Mouse (Mus musculus) activated CD4-positive, CD25-positive, alpha-beta regulatory T cell, adult 4 months (primary cell): Measurements from ENCODE around the gene Dhfr. TPM values are rescaled to one million over a fixed set of nuclear protein-coding genes. Genes with fewer than 3 reads are reported as not detected.
A peak's percentile ranks its signal among the peaks of the same experiment; 100 is the strongest.

Source experiments
- ATAC-seq: one replicate; pipeline ENCODE4 v1.8.0; 2017
- polyA plus RNA-seq, 2 experiments: library from polyadenylated mRNA; unstranded; fragments of 100-300 nt; shearing (Covaris generic); gene quantifications; one replicate each; pipeline ENCODE4 v1.2.1; 2017

The Dhfr gene
- polyA plus RNA-seq, 2 experiments from 2014 or later: 3.8 to 6.3 TPM

DNA sequence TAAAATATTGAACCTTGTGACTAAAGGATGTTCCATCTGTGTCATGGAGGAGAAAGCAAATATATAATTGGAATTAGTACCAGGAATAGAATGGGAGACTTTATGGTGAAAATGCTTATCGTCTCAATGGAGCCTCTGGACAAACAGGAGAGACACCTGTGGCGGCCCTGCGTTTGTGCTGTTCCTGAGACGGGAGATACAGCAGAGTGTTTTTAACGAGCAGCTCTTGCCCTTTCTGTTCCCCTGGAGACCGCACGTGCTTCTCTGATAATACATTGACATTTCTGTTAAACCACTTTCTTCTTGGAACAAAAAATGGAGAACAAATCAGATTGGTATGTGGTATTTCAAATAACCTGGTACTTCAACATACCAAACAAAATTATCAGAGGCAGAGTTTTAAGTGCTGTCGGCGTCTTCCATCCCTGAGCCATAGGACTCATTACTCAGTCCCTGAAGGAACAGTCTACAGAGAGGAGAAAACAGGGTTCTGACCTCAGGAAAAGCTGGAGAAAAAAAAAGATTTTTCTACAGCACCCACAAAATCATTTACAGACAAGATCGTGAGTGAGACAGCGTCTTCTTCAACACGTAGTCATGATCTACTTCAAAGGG is 38.6 kb downstream of the Dhfr start:
- no peak for ATAC-seq

DNA sequence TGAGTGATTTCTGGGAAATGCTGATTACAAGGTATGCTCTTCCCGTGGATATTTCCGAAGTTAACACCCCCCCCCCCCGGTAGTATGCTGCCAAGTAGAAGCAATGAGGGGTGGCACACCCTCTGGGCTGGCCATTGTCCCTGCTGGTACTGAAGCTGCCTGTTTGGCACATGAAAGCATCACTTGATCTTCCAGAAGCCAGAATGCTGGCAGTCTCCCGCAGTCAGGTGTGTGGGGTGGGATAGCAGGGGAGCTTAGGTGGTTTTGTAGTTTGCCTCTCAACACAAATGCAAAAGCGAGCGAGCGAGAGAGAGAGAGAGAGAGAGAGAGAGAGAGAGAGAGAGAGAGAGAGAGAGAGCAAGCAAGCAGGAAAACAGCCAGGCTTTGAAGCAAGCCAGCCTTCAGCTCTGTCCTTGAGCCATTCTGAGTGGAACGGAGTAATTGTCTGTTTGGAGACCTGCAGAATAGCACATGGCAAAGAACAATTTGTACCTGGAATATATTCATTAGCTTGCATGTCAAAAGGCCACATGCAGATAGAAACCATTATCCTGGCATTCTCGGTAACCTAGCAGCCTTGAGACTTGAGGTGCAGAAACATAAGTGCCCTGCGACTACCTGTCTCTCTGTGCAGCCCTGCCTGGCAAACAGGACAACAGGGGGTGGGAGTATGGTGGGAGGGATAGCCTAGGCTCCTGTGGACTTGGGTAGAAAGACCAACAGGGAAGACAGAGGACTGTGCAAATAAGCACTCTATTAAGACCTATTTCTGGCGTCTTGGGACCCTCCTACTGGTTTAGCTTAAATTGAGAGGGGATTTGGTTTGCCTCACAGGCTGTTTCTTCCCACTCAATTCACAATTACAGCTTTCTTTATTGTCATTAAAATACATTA is 44.2 kb downstream of the Dhfr start:
- no peak for ATAC-seq

DNA sequence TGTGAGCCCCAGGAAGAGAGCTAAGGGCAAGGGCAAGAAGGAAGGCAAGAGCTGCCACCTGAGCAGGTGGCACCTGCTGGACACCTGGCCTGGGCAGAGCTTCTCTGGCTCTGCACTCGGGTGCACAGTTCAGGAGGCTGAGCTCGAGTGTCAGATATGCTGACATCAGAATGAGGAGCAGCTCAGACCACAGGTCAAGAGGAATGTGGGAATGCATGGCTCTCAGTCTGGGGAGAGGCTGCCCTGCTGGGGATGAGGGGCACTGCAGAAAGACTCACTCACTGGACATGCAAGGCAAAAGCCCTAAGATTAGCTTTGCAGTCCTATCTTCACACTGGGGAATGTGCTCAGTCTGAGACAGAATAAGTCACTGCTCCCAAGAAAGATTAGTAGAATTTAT is 47.5 kb downstream of the Dhfr start:
- no peak for ATAC-seq

DNA sequence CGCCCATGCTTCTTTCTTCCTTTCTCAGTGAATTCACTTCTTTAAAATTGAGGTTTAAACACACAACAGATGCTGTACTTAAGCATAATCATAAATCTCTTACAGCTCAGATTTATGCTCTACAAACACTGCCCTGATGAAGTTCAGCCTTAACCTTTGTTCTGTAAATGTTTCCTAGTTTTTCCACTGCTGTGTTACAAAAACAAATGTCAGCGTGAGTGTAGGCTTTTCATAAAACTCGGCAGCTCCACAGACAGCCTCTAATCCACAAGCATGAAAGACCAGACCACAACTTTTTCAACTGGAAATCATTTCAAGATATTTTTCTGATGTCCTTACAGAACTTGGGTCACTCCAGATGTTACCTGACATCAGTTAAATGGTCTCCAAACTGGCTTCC is 49.0 kb downstream of the Dhfr start:
- no peak for ATAC-seq

DNA sequence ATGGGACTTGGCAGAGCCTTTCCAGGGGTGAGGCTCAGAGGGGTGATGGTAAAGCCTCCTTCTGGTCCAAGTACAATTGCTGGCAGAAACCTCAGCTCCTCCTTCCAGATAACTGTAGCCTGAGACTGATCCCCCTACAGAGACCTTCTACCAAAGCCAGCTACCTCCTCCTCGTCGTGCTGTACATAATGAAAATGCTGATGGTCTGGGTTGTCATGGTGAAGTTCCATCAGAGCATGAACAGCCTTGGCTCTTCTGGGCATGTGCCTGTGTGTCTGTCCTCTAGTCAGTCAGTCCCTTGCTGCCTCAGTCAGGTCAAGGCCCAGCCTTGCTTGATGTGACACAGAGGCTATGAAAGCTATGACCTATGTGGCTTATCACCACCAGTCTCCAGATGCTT is 56.0 kb downstream of the Dhfr start:
- no peak for ATAC-seq

DNA sequence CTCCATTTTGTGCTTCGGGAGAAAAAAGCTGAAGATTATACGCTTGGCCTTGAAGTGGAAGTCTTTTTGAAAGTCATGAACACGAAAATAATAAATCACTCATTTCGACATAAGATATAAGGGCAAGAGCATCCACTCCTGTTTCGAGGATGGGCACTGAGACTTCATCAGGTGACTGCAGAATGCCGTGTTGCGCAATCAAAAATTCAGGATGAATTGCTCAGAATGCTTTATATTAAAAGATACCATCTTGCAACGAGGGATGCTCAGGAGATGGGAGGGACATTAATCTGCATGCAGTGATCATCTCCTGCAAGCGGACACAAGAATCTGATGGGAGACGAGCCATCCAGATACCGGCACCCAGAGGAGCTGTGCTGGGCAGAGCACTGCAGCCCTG is 65.1 kb downstream of the Dhfr start:
- ATAC-seq: no peak

DNA sequence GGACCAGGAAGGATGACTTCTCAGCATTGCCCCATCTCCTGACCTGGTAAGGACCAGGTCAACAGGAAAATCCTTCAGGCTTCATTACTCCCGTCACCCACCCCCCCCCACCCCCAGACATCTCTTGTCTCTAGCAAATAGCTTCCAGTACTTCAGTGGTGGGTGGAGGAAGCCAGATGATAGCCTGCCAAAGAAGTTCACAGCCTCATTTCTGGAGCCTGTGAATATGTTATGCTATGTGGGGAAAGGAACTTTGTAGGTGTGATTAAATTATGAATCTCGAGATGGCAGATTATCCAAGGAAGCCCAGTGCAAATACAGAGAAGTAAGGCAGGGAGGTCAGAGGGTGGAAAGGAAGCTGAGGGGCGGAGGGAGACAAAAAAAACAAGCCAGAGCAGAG is 69.2 kb downstream of the Dhfr start:
- ATAC-seq: no peak

DNA sequence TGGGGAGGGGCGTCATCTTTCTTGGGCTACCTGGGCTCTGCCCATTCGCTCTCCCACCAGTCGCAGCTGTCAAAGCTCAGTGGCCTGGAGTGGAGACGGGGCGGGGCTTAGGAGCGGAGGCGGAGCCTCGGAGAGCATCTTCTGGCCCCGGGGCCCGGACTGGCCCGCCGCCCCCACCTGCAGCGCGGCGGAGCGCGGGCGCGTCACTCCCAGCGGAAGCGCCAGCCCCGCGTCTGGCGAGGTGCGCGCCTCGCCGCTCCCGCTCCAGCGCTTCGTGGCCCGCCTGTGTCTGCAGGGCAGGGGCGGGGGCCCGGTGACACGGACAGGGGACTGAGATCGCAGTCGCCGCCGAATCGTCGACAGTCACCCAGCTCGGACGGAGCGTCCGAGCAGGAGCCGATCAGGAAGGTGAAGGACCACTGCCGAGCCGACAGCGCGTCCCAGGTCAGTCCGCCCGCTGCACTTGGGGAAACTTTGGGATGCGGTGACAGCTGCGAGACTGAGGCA is 71.3 kb downstream of the Dhfr start, which contains the start of gene Ankrd34b:
Gene Ankrd34b, plus strand, starts transcription at position 139 of the 507 bp plus-strand sequence.
- ATAC-seq: peak; percentile 61

DNA sequence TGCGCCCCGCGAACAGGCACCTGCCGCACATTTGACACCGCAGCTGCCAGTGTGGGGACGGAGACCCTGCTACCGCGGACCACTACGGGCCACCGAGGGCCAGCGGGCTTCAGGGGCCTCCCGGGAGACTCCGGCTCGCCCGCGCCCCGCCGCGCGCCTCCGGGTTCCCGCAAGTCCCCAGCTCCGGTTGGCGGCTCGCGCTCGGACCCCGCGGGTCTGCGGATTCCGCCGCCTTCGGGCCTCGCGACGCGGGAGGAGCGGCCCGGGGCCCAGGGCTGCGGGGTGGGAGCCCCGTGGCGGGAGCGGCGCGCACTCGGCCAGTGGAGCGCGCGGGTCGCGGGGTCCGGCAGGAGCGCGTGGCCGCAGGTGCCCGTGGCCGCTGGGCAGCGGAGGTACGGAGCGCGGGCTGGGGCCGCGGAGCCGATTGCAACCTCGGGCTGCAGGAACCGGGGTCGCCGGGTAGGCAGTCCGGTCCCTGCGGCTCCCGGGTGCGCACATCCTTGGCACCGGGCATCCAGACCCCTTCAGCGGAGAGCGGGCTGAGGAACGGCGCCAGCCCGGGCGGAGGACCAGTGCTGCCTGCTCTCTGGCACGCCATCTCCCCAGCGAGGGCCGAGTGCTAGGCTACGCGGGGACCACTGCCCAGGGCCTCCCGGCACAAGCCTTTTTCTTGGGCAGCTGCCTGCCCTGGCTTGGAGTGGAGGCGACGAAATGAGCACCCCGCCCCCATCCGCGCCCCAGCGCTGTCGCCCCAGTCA is 71.9 kb downstream of the Dhfr start:
- no peak for ATAC-seq

DNA sequence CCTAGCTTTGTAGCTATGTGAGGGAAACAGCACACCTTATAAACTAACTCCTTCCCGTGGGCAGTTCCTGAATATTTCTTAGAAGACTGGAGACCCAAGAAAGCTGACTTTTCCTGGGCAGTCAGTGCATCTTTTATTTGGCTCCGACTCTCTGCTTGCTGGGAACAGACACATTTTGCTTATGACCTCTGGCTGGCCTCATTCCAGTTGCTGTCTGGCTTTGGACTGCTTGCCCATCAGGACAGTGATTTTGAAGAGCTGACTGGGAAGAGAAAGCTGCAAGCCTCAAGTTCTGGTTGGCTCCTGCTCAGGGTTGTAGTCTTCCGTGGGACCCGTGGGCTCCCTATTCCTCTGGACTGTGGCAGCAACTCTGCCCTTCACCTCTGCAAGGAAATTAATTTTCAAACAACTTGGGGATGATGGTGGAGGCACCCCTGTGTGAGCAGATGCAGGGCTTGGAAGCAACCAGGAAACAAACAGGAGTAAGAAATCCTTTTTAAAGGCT is 72.9 kb downstream of the Dhfr start:
- no peak for ATAC-seq

Other genes with a start within 250 kb of the Dhfr start
- 1 to 10 TPM; 1.7 to 2.9 TPM for gene Rasgrf2, start 223.1 kb upstream of the Dhfr start, polyA plus RNA-seq
- gene Gm20379, start 48.7 kb upstream of the Dhfr start, polyA plus RNA-seq: 10 to 100 TPM in 1 of 2 experiments, 1 to 10 TPM in 1; 5.0 to 12.5 TPM
- 10 to 100 TPM; 38.0 to 38.5 TPM for gene Msh3, start 277 bp downstream of the Dhfr start, polyA plus RNA-seq
- under 1 TPM in 1 of 2 experiments, not detected in 1; 0.15 TPM for gene Ankrd34b, start 71.2 kb downstream of the Dhfr start, polyA plus RNA-seq
- gene Fam151b, start 129.3 kb downstream of the Dhfr start, polyA plus RNA-seq: not detected
- gene Zfyve16, start 176.1 kb downstream of the Dhfr start, polyA plus RNA-seq: 10 to 100 TPM in 1 of 2 experiments, 1 to 10 TPM in 1; 9.7 to 10.1 TPM
- gene Spz1, start 221.4 kb downstream of the Dhfr start, polyA plus RNA-seq: not detected